16 mouse cellular contexts compared by ENCODE assay signal in genomic region chr12:70372874-70373273, GRCm38 (mm10).
"Had no signal": no experiment of that assay in that cellular context is flagged by ENCODE, and none has a peak within 500 bp of the region (broad histone marks: within the 10 kb centered on the region; RNA-seq: fewer than 3 reads in every experiment).

No protein-coding gene starts in this region.

- H3K27me3 ChIP-seq: intestine, embryonic 15.5 days; liver, embryonic 15.5 days; neural tube, embryonic 13.5 days had no signal

- H3K9ac ChIP-seq: intestine, embryonic 15.5 days; liver, embryonic 15.5 days; neural tube, embryonic 13.5 days had no signal

- H3K9me3 ChIP-seq: intestine, embryonic 15.5 days; limb, embryonic 10.5 days; liver, embryonic 15.5 days; midbrain, embryonic 10.5 days; neural tube, embryonic 13.5 days had no signal

- H3K27ac ChIP-seq: intestine, embryonic 15.5 days; layer of hippocampus, adult 2 months; limb, embryonic 10.5 days; liver, embryonic 15.5 days; midbrain, embryonic 10.5 days; neural tube, embryonic 13.5 days had no signal

- H3K36me3 ChIP-seq: intestine, embryonic 15.5 days; limb, embryonic 10.5 days; liver, embryonic 15.5 days; midbrain, embryonic 10.5 days; neural tube, embryonic 13.5 days had no signal

- DNase-seq: kidney, adult 18-20 months; kidney, postnatal 10 days; kidney, postnatal 4 days; lung, adult 2 months; lung, postnatal 4 days; retina, postnatal 1 day; thymus, postnatal 4 days had no signal

- H3K4me3 ChIP-seq: intestine, embryonic 15.5 days; layer of hippocampus, adult 2 months; limb, embryonic 10.5 days; liver, embryonic 15.5 days; midbrain, embryonic 10.5 days; neural tube, embryonic 13.5 days had no signal

- H3K4me1 ChIP-seq: intestine, embryonic 15.5 days; liver, embryonic 15.5 days had no signal

- H3K4me2 ChIP-seq: intestine, embryonic 15.5 days; liver, embryonic 11.5 days; liver, embryonic 15.5 days; neural tube, embryonic 13.5 days had no signal

- ATAC-seq: intestine, embryonic 15.5 days; lung, postnatal 0 days; midbrain, embryonic 16.5 days had no signal
